In genomic region chr10:93768222-93768621, GRCm38 (mm10) we compare ENCODE assay signal across 19 mouse cellular contexts.
DNase-seq lines count a peak whose midpoint lies in the region; ATAC-seq and TF ChIP-seq lines count a peak whose summit lies in the region.
"Had no signal": no experiment of that assay in that cellular context is flagged by ENCODE, and none has a peak within 500 bp of the region (broad histone marks: within the 10 kb centered on the region; RNA-seq: fewer than 3 reads in every experiment).

No protein-coding gene starts in this region.

- H3ac ChIP-seq in myocyte (ENCODE audit: control insufficient read depth, insufficient read length) = no peak overlapping the region

- WGBS in heart, embryonic 11.5 days (ENCODE audit: insufficient replicate concordance) = 67% methylated on average over 9 of the region's 9 CpGs

- H3K9ac ChIP-seq in heart, embryonic 11.5 days (ENCODE audit: low read depth, low read length) = no peak overlapping the region
- H3K9ac ChIP-seq: embryonic facial prominence, embryonic 15.5 days; heart, embryonic 13.5 days; neural tube, embryonic 12.5 days had no signal

- TF ChIP-seq POLR2A in myocyte (IDR thresholded peaks at IDR 0.05; ENCODE audit: insufficient read length, low read depth) = no peak

- no peak overlapping the region for H3K4me2 ChIP-seq in heart, embryonic 11.5 days
- H3K4me2 ChIP-seq in myocyte (ENCODE audit: low read depth) = peak overlapping the region; percentile 44
- H3K4me2 ChIP-seq: embryonic facial prominence, embryonic 15.5 days; heart, embryonic 13.5 days; liver, embryonic 11.5 days; neural tube, embryonic 12.5 days had no signal

- H3K4me1 ChIP-seq in heart, embryonic 11.5 days (ENCODE audit: control insufficient read depth, insufficient read depth, low read length) = no peaks in the 10 kb centered on the region
- H3K4me1 ChIP-seq: embryonic facial prominence, embryonic 15.5 days; heart, embryonic 13.5 days had no signal

- no peak overlapping the region for H3K4me3 ChIP-seq in heart, embryonic 11.5 days (ENCODE audit: low read depth, low read length)
- no peak overlapping the region for H3K4me3 ChIP-seq in myocyte
- H3K4me3 ChIP-seq: embryonic facial prominence, embryonic 15.5 days; heart, embryonic 13.5 days; hindbrain, embryonic 10.5 days; neural tube, embryonic 12.5 days had no signal

- 0 out of 2 replicates have a peak, but pooled peaks cover 3% of the 10 kb centered on the region for H3K27me3 ChIP-seq in heart, embryonic 11.5 days (ENCODE audit: control insufficient read depth, insufficient read depth, low read length)
- no peaks in the 10 kb centered on the region for H3K27me3 ChIP-seq in myocyte (ENCODE audit: control insufficient read depth, insufficient read depth, insufficient read length)
- H3K27me3 ChIP-seq: embryonic facial prominence, embryonic 15.5 days had no signal

- no peaks in the 10 kb centered on the region for H3K36me3 ChIP-seq in heart, embryonic 11.5 days (ENCODE audit: control insufficient read depth, insufficient read depth, low read length)
- no peaks in the 10 kb centered on the region for H3K36me3 ChIP-seq in myocyte (ENCODE audit: control insufficient read depth, insufficient read depth)
- H3K36me3 ChIP-seq: embryonic facial prominence, embryonic 15.5 days; heart, embryonic 13.5 days; hindbrain, embryonic 10.5 days; neural tube, embryonic 12.5 days had no signal

- peak; percentile 23 for DNase-seq in cerebellum, adult 8-10 months
- no peak for DNase-seq in cerebellum, postnatal 36 days
- DNase-seq in heart, adult 18-20 months = peak; percentile 35 to 50
- DNase-seq in right cerebral cortex, postnatal 10 days (ENCODE audit: low spot score in 2 of 2) = peak; percentile 44 to 59
- no peak for DNase-seq in right cerebral cortex, adult 18-20 months
- DNase-seq: adrenal gland, adult 8-10 months; midbrain, embryonic 14.5 days; thymus, postnatal 36 days had no signal

- ATAC-seq in heart, embryonic 11.5 days (replicated peaks; ENCODE audit: insufficient number of reproducible peaks, low FRiP score, low TSS enrichment) = no peak
- ATAC-seq in CD4-positive, CD25-positive, alpha-beta regulatory T cell, adult 4 months = no peak
- ATAC-seq: intestine, embryonic 16.5 days had no signal

- H3K27ac ChIP-seq in heart, embryonic 11.5 days (ENCODE audit: low read depth, low read length) = no peak overlapping the region
- H3K27ac ChIP-seq: embryonic facial prominence, embryonic 15.5 days; heart, embryonic 13.5 days; hindbrain, embryonic 10.5 days; kidney, postnatal 0 days; neural tube, embryonic 12.5 days; stomach, postnatal 0 days had no signal

- H3K79me2 ChIP-seq in myocyte (ENCODE audit: control insufficient read depth, insufficient read depth) = no peaks in the 10 kb centered on the region

- no peaks in the 10 kb centered on the region for H3K9me3 ChIP-seq in heart, embryonic 11.5 days (replicated peaks; ENCODE audit: control insufficient read depth, low read length)
- H3K9me3 ChIP-seq: embryonic facial prominence, embryonic 15.5 days; heart, embryonic 13.5 days; hindbrain, embryonic 10.5 days; neural tube, embryonic 12.5 days had no signal

TF ChIP-seq in myocyte, 11 proteins besides CTCF, POLR2A, EP300 and RAD21:
- TF ChIP-seq USF1 (IDR thresholded peaks at IDR 0.05; ENCODE audit: low read depth) (no peak), CEBPB (IDR thresholded peaks at IDR 0.05; ENCODE audit: insufficient read depth, poor library complexity, severe bottlenecking) (no peak), E2F4 (IDR thresholded peaks at IDR 0.05; ENCODE audit: insufficient read depth) (no peak), MAX (IDR thresholded peaks at IDR 0.05; ENCODE audit: low read depth) (no peak), TCF3 (IDR thresholded peaks at IDR 0.05; ENCODE audit: insufficient read length, low read depth) (no peak), POLR2AphosphoS2 (IDR thresholded peaks at IDR 0.05; ENCODE audit: insufficient read length, low read depth) (no peak), MYOD1 (IDR thresholded peaks at IDR 0.05; ENCODE audit: control insufficient read depth in 1 of 3, insufficient read length in 2 of 3, low read depth in 2 of 3) (no peak), REST (IDR thresholded peaks at IDR 0.05; ENCODE audit: insufficient read depth, insufficient read length) (no peak), TCF12 (IDR thresholded peaks at IDR 0.05; ENCODE audit: insufficient read depth, poor library complexity, severe bottlenecking) (no peak), SRF (IDR thresholded peaks at IDR 0.05; ENCODE audit: control insufficient read depth, insufficient read length, low read depth) (no peak), MYOG (IDR thresholded peaks at IDR 0.05; ENCODE audit: control insufficient read depth in 1 of 3, insufficient read depth in 1 of 3, insufficient read length in 2 of 3, low read depth in 2 of 3) (no peak)
TF ChIP-seq in myocyte: peak in this region for 0.

Comparison
In these comparisons a context has a peak if more than half of its experiments do, and no peak if none do; other contexts are left out.
1. DNase-seq: peak in cerebellum, adult 8-10 months (single experiment), heart, adult 18-20 months (2 of 2) and right cerebral cortex, postnatal 10 days (2 of 2); none in cerebellum, postnatal 36 days (0 of 2) and right cerebral cortex, adult 18-20 months (single experiment).